Mouse (Mus musculus) megakaryocyte, embryonic 14.5 days (primary cell): ENCODE measurements at regions not wholly inside any gene's neighbourhood (a gene's known extent, or its start where the extent isn't known, plus 50 kb on each side); places are given as distances from the start of the nearest gene placed in this dataset.

Experiments used
- H3K27me3 ChIP-seq: replicated peaks from 2 replicates; pipeline ENCODE3; 2012; ENCODE audit warnings: inconsistent platforms
- H3K36me3 ChIP-seq: replicated peaks from 2 replicates; pipeline ENCODE3; 2012; ENCODE audit warnings: low read length, inconsistent platforms, mixed read lengths
- H3K4me1 ChIP-seq: 2 replicates; pipeline ENCODE4 v1.6.1; 2012; ENCODE audit warnings: inconsistent platforms
- H3K4me3 ChIP-seq: replicated peaks from 2 replicates; pipeline ENCODE3; 2012; ENCODE audit warnings: moderate library complexity, mild to moderate bottlenecking, inconsistent platforms
- H3K9me3 ChIP-seq: 2 replicates; pipeline ENCODE4 v1.6.1; 2012; ENCODE audit warnings: inconsistent platforms
- FLI1 ChIP-seq: IDR thresholded peaks from 2 replicates; pipeline ENCODE4 v1.6.1; 2012; ENCODE audit warnings: low read length, inconsistent platforms, mixed read lengths
- GATA1 ChIP-seq: IDR thresholded peaks from 3 replicates; pipeline ENCODE4 v1.6.1; 2012; ENCODE audit warnings: mixed read lengths, low read length, inconsistent platforms, borderline replicate concordance

- Histone ChIP-seq H3K4me3 (no peak overlapping the region), H3K27me3 (peaks cover 41% of the 10 kb centered on the region), H3K9me3 (no peaks in the 10 kb centered on the region), H3K36me3 (no peaks in the 10 kb centered on the region), H3K4me1 (peaks cover 37% of the 10 kb centered on the region)
- TF ChIP-seq GATA1 (no peak), FLI1 (no peak)
Observed at GRCm38 (mm10) chr16:91173870-91174278, 51.4 kb upstream of the Olig2 start.

- no peak for TF ChIP-seq FLI1
- no peak for TF ChIP-seq GATA1
- H3K9me3 ChIP-seq = no peaks in the 10 kb centered on the region
- H3K27me3 ChIP-seq = peaks cover 39% of the 10 kb centered on the region
- H3K4me1 ChIP-seq = peaks cover 35% of the 10 kb centered on the region
- no peak overlapping the region for H3K4me3 ChIP-seq
- no peaks in the 10 kb centered on the region for H3K36me3 ChIP-seq
Observed at GRCm38 (mm10) chr16:91174401-91174800, 50.9 kb upstream of the Olig2 start.
